Mouse (Mus musculus) cerebellum, adult 2 months (tissue): ENCODE results near the gene Etv5.

Experiments used
- CTCF ChIP-seq: fragments of 200-500 bp; IDR thresholded peaks from 2 replicates; pipeline ENCODE4 v1.5.1; 2011; ENCODE audit warnings: low read depth, mild to moderate bottlenecking, control low read depth, low read length, moderate library complexity, borderline replicate concordance; ENCODE audit not compliant: insufficient read depth
- POLR2A ChIP-seq: fragments of 200-500 bp; IDR thresholded peaks from 2 replicates; pipeline ENCODE4 v1.6.1; 2011; ENCODE audit warnings: low read length, control low read depth, borderline replicate concordance; ENCODE audit not compliant: insufficient read depth

GRCm38 (mm10) chr16:22431773-22432172 lies 7.7 kb downstream of the Etv5 start:
- no peak for TF ChIP-seq CTCF
- no peak for TF ChIP-seq POLR2A
